Mouse (Mus musculus) heart, embryonic 13.5 days (tissue): ENCODE results near the gene Auts2. TPM values are rescaled to one million over a fixed set of nuclear protein-coding genes. Genes with fewer than 3 reads are reported as not detected.

Source experiments
- ATAC-seq: fragments of 200-750 bp; cut with Nextera tagmentation; 2 replicates; pipeline ENCODE4 v1.8.0; 2017; ENCODE audit warnings: moderate TSS enrichment; ENCODE audit not compliant: insufficient number of reproducible peaks, low FRiP score, low TSS enrichment; ENCODE audit errors: extremely low read depth
- H3K27ac ChIP-seq: fragments of 300-500 bp; sonication (generic); replicated peaks from 2 replicates; pipeline ENCODE4 v1.5.1; 2015; ENCODE audit warnings: moderate library complexity, mild to moderate bottlenecking, inconsistent platforms
- H3K27me3 ChIP-seq: fragments of 300-500 bp; sonication (generic); replicated peaks from 2 replicates; pipeline ENCODE4 v1.6.1; 2015; ENCODE audit warnings: mild to moderate bottlenecking, inconsistent platforms
- H3K36me3 ChIP-seq: fragments of 300-500 bp; sonication (generic); 2 replicates; pipeline ENCODE4 v1.6.1; 2015; ENCODE audit warnings: mild to moderate bottlenecking, inconsistent platforms
- H3K4me1 ChIP-seq: fragments of 300-500 bp; sonication (generic); 2 replicates; pipeline ENCODE4 v1.6.1; 2015; ENCODE audit warnings: inconsistent platforms
- H3K4me2 ChIP-seq: fragments of 300-500 bp; sonication (generic); 2 replicates; pipeline ENCODE4 v1.6.1; 2015; ENCODE audit warnings: inconsistent platforms, mild to moderate bottlenecking, moderate library complexity
- H3K4me3 ChIP-seq: fragments of 300-500 bp; sonication (generic); 2 replicates; pipeline ENCODE4 v1.5.1; 2015; ENCODE audit warnings: moderate library complexity, mild to moderate bottlenecking, inconsistent platforms
- H3K9ac ChIP-seq: fragments of 300-500 bp; sonication (generic); 2 replicates; pipeline ENCODE4 v1.6.1; 2015; ENCODE audit warnings: inconsistent platforms, mild to moderate bottlenecking, moderate library complexity
- H3K9me3 ChIP-seq: fragments of 300-500 bp; sonication (generic); 2 replicates; pipeline ENCODE4 v1.6.1; 2016; ENCODE audit warnings: inconsistent platforms
- WGBS: fragments of 180-500 bp; shearing (Covaris S2); methylation state at CpG from one replicate; pipeline ENCODE4 v1.1.7; 2015; ENCODE audit warnings: mixed read lengths; 5-methylcytosine and 5-hydroxymethylcytosine counted together
- polyA plus RNA-seq: library from polyadenylated mRNA; unstranded; fragments of >200 nt; fragmentation: Nextera tagmentation; extraction: Ambion mirVana; gene quantifications from 2 replicates; pipeline ENCODE4 v1.2.1, GENCODE M21; 2015

Gene Auts2
- polyA plus RNA-seq, 1 experiment from 2014 or later, result 13.8 TPM

DNA sequence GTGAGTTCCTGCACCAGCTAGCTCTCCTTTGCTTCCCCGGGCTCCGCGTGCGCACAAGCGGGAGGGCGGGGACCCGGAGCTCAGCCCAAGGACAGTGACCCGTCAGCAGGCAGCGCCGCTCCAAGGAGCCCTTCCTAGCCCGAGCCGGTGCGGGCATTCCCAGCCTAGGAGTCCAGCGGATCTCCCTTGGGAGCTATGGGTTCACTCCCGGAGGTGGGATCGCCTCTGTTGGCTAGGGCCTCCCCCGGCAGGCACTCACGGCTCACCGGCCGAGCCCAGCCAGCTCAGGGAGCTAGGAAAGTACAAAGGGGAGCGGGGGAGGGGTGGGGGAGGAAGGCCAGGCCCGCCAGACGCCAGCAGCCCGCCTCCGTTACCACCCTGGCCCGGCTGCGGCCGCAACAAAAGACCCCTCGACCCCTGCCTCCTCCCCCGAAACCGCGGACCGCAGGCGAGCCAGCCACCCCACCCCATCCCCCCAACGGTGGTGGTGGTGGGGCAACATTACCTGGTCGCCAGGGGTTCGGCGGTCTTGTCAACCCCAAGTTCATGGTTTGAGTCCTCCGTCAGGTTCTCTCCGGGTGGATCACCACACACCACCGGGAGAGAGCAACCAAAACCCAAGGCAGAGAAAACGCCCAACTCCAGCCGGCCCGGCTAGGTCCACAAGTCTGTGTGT is 1005.9 kb downstream of the Auts2 start:
- Histone ChIP-seq H3K4me1 (peaks cover 34% of the 10 kb centered on the region), H3K9ac (peak overlapping the region; percentile 91), H3K9me3 (no peaks in the 10 kb centered on the region), H3K27ac (peak overlapping the region; percentile 93), H3K4me2 (peak overlapping the region; percentile 87), H3K36me3 (peaks cover 11% of the 10 kb centered on the region), H3K27me3 (no peaks in the 10 kb centered on the region; the same call in 1 of the 2 replicates), H3K4me3 (peak overlapping the region; percentile 74)
- ATAC-seq, result peak; percentile 11; the same call in 1 of the 2 replicates
- under 1% methylated on average over 38 of the region's 44 CpGs for WGBS

DNA sequence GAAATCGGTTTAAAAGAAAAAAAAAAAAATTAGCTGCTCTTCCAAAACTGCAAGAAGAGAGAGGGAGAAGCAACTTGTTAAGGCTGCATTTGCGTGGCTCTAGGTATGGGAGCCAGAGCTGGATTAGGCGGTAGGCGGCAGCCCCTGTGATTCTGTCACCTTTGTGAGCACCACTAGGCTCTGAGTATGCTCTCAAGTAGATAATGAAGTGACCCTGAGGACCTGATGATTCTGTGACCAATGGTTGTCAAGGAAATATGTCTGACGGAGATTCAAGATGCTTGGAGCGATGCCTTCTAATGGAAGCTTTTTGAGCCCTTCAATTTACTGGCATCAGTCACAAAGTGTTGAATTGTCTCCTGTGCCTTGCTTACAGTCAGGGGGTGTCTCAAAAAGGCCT is 1007.4 kb downstream of the Auts2 start:
- H3K4me1 ChIP-seq, result peaks cover 38% of the 10 kb centered on the region
- WGBS, result 50% methylated on average over 6 of the region's 6 CpGs
- peak overlapping the region; percentile 87 for H3K4me2 ChIP-seq
- no peak for ATAC-seq
- no peak overlapping the region for H3K27ac ChIP-seq
- H3K36me3 ChIP-seq, result peaks cover 12% of the 10 kb centered on the region
- H3K27me3 ChIP-seq, result no peaks in the 10 kb centered on the region; the same call in 1 of the 2 replicates
- H3K4me3 ChIP-seq, result peak overlapping the region; percentile 74
- peak overlapping the region; percentile 91 for H3K9ac ChIP-seq
- H3K9me3 ChIP-seq, result no peaks in the 10 kb centered on the region

- H3K4me1 ChIP-seq, result peaks cover 35% of the 10 kb centered on the region
- no peak overlapping the region for H3K4me2 ChIP-seq
- H3K4me3 ChIP-seq, result no peak overlapping the region
- H3K9ac ChIP-seq, result no peak overlapping the region
- peaks cover 18% of the 10 kb centered on the region for H3K36me3 ChIP-seq
- no peak for ATAC-seq
- H3K27ac ChIP-seq, result no peak overlapping the region
- no peaks in the 10 kb centered on the region for H3K9me3 ChIP-seq
- H3K27me3 ChIP-seq, result no peaks in the 10 kb centered on the region
- 26% methylated on average over 3 of the region's 3 CpGs for WGBS
Measured at GRCm38 (mm10) chr5:131533815-131534214, 1009.3 kb downstream of the Auts2 start.

DNA sequence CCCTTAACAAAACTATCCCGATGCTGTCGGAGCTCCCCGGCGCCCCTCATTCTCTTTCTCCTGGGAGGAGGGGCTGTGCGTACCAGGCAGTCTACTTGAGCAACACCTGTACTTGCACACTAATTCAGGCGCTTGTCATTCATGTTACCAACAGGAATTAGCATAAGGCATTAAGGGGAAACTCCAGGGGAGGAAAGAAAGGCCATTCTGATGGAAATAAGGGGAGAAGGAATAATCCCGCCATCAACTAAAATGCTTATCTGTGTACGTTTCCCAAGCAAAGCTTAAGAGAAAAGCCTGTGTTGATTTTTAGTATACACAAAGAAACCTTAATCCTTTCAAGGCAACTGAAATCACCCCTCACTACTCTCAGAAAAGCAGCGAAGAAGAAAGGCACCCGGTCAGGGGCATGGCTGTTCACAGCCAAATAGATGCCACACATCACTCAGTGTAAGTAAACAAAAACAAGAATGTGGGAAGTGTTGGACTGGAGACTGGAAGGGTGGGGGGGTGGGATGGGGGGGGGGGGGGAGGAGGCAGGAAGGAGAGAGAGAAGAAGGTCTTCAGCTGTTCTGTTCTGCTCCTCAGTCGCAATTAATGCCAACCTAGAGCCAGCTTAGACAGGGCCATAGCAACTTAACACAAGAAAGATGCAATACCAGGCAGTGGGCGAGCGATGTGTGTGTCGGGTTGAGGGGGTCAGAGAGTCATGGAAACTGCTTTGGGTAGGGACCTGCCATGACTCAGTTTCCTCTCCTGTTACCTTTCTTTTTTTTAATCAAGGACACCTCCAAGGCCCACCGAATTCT is 1011.2 kb downstream of the Auts2 start:
- Histone ChIP-seq H3K9me3 (no peaks in the 10 kb centered on the region), H3K4me3 (no peak overlapping the region), H3K4me2 (no peak overlapping the region), H3K36me3 (peaks cover 18% of the 10 kb centered on the region), H3K9ac (no peak overlapping the region), H3K27me3 (no peaks in the 10 kb centered on the region), H3K4me1 (peaks cover 41% of the 10 kb centered on the region), H3K27ac (no peak overlapping the region)
- ATAC-seq, result no peak
- 78% methylated on average over 15 of the region's 15 CpGs for WGBS

- Histone ChIP-seq H3K36me3 (peaks cover 18% of the 10 kb centered on the region), H3K4me2 (no peak overlapping the region), H3K4me1 (peaks cover 42% of the 10 kb centered on the region), H3K27ac (no peak overlapping the region), H3K27me3 (no peaks in the 10 kb centered on the region), H3K9ac (no peak overlapping the region), H3K4me3 (no peak overlapping the region), H3K9me3 (no peaks in the 10 kb centered on the region)
- WGBS, result 81% methylated on average over 2 of the region's 2 CpGs
- ATAC-seq, result no peak
Measured at GRCm38 (mm10) chr5:131530828-131531227, 1012.3 kb downstream of the Auts2 start.

DNA sequence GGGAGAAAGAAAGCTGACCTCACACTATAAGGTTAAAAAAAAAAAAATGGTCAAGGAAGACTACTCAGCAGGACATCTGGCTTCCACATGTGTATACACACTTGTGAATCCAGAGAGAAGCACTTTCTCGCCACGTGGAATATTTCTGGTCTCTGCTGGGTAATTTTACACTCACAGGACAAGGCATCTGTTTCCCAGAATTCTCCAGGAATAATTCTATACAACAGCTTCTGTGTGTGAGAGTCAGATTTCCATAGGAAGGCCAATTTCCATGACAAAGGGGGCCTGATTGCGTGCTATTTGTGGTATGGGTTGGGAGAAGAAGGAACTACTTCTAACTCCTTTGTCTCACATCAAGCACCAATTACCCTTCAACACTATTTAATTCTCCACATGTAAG is 1016.5 kb downstream of the Auts2 start:
- no peak for ATAC-seq
- 59% methylated on average over 3 of the region's 3 CpGs for WGBS
- H3K4me3 ChIP-seq, result no peak overlapping the region
- H3K4me2 ChIP-seq, result no peak overlapping the region
- no peak overlapping the region for H3K27ac ChIP-seq
- H3K9me3 ChIP-seq, result no peaks in the 10 kb centered on the region
- H3K27me3 ChIP-seq, result peaks cover 2% of the 10 kb centered on the region
- no peak overlapping the region for H3K9ac ChIP-seq
- peaks cover 45% of the 10 kb centered on the region for H3K4me1 ChIP-seq
- peaks cover 6% of the 10 kb centered on the region; the same call in 1 of the 2 replicates for H3K36me3 ChIP-seq

GRCm38 (mm10) chr5:131524900-131525465 is 1018.2 kb downstream of the Auts2 start:
- Histone ChIP-seq H3K36me3 (peaks cover 6% of the 10 kb centered on the region; the same call in 1 of the 2 replicates), H3K4me3 (no peak overlapping the region), H3K9me3 (no peaks in the 10 kb centered on the region), H3K27me3 (peaks cover 9% of the 10 kb centered on the region), H3K4me1 (peaks cover 56% of the 10 kb centered on the region), H3K27ac (no peak overlapping the region), H3K4me2 (no peak overlapping the region), H3K9ac (no peak overlapping the region)
- ATAC-seq, result no peak
- WGBS, result 66% methylated on average over 12 of the region's 12 CpGs

DNA sequence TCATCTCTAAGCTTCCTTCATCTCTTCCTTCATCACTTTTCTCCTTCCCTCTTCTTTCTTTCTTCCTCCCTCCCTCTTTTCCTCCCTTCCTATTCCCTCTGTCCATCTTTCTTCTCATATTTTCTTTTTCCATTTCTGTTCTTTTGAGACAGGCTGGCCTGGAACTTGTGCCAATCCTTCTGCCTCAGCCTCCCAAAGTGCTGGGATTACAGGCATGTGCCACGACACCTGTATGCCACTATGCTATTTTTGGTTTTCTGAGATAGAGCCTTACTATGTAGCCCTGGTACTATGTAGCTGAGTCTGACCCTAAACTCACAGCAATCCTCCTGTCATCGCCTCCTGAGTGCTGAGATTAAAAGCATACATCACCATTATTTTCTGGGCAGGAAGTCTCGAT is 1023.6 kb downstream of the Auts2 start:
- H3K27me3 ChIP-seq, result peaks cover 9% of the 10 kb centered on the region
- H3K9ac ChIP-seq, result no peak overlapping the region
- H3K9me3 ChIP-seq, result no peaks in the 10 kb centered on the region
- H3K36me3 ChIP-seq, result no peaks in the 10 kb centered on the region
- H3K4me2 ChIP-seq, result no peak overlapping the region
- no peak overlapping the region for H3K4me3 ChIP-seq
- ATAC-seq, result no peak
- H3K4me1 ChIP-seq, result peaks cover 78% of the 10 kb centered on the region
- no peak overlapping the region for H3K27ac ChIP-seq
- WGBS, result 47% methylated on average over 3 of the region's 3 CpGs

DNA sequence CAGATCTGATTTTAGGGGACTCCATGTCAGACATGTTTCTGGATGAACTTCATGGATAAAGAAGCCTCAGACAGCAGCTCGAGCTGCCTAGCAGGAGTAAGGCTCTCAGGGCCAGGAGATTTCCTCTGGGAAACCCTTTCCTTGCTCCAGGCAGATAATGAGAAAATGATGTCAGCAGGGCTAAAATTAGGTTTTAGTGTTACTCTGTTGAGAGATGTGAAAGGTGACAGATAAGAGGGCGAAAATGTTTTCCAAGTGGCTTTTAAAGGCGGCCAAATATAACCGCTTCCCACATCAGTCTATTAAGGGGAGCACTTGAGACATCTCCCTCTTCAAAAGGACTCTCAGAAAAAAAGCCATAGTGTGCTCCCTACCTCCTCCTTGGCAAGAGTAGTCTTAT is 1025.5 kb downstream of the Auts2 start:
- Histone ChIP-seq H3K4me3 (no peak overlapping the region), H3K36me3 (no peaks in the 10 kb centered on the region; the same call in 1 of the 2 replicates), H3K9ac (peak overlapping the region; percentile 34; the same call in 1 of the 2 replicates), H3K27me3 (peaks cover 13% of the 10 kb centered on the region), H3K9me3 (no peaks in the 10 kb centered on the region), H3K27ac (peak overlapping the region; percentile 51), H3K4me1 (peaks cover 65% of the 10 kb centered on the region), H3K4me2 (peak overlapping the region; percentile 49)
- 4% methylated on average over 4 of the region's 4 CpGs for WGBS
- ATAC-seq, result peak; percentile 33; the same call in 1 of the 2 replicates

DNA sequence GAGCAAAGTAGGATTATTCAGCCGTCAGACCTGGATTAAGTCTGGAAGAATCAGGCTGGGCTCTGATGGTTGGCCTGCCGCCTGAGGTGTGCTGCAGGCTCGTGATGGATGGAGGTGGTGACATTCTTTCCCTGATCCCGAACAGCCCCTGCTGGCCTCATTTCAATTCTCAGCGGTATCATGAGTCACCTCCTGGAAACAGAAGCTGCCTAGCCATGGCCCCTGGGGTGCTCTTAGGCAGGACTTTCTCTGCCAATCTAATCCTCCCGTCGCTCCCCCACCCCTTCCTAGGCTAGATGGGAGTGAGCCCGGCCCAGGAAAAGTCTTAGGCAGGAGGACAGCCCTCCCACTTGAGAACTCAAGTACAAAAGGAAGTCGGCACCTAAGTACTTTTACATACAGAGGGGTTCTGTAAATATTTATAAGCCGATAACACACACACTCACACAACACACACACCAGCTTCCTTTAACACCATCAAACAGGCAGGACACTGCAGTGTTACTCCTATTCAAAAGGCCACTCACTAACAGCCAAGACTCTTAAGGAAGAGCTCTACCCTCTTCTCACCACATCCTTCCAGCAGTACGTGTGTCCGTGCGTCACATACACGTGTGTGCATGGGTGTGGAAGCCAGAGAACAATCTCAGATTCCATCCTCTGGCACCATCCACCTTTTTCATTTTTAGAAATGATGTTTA is 1027.3 kb downstream of the Auts2 start:
- Histone ChIP-seq H3K27ac (peak overlapping the region; percentile 48), H3K4me1 (peaks cover 62% of the 10 kb centered on the region), H3K4me3 (no peak overlapping the region), H3K9me3 (peaks cover 2% of the 10 kb centered on the region; the same call in 1 of the 2 replicates), H3K4me2 (peak overlapping the region; percentile 46), H3K27me3 (peaks cover 10% of the 10 kb centered on the region; the same call in 1 of the 2 replicates), H3K36me3 (no peaks in the 10 kb centered on the region; the same call in 1 of the 2 replicates), H3K9ac (peak overlapping the region; percentile 50; the same call in 1 of the 2 replicates)
- peak; percentile 51 for ATAC-seq
- 11% methylated on average over 14 of the region's 14 CpGs for WGBS

DNA sequence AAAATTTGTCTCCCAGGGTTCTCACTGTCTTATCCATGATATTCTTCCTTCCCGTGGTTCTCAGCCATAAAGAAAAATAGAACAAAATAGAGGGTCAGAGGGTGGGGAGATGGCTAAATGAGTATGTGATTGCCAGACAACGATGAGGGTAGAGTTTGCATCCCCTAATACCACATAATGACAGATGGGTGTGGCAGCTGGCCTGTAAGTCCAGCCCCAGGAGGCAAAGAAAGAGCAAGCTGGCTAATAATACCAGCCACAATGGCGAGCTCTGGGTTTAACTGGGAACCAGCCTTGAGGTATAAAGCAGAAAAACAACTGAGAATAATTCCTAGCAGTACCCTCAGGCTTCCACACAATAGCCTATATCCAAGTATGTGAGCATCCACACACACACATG is 1029.4 kb downstream of the Auts2 start:
- Histone ChIP-seq H3K27me3 (peaks cover 10% of the 10 kb centered on the region; the same call in 1 of the 2 replicates), H3K4me1 (peaks cover 46% of the 10 kb centered on the region), H3K4me3 (no peak overlapping the region), H3K9ac (no peak overlapping the region), H3K27ac (no peak overlapping the region), H3K4me2 (no peak overlapping the region), H3K36me3 (no peaks in the 10 kb centered on the region; the same call in 1 of the 2 replicates), H3K9me3 (peaks cover 2% of the 10 kb centered on the region; the same call in 1 of the 2 replicates)
- ATAC-seq, result no peak
- WGBS, result 73% methylated on average over 3 of the region's 3 CpGs
